Mouse (Mus musculus): ENCODE data around the gene Hoxa6.

- TF ChIP-seq CTCF (conservative IDR thresholded peaks at IDR 0.05; ENCODE audit: low read length) (no peak), NANOG (IDR thresholded peaks at IDR 0.05; ENCODE audit: borderline replicate concordance, low read length) (no peak), POU5F1 (IDR thresholded peaks at IDR 0.05; ENCODE audit: borderline replicate concordance, low read length) (no peak)
Observed at GRCm38 (mm10) chr6:52248638-52249414, 40.3 kb upstream of the Hoxa6 start.
